Mouse (Mus musculus): Measurements from ENCODE around the gene Igf2bp3.

Igf2bp3 gene

DNA sequence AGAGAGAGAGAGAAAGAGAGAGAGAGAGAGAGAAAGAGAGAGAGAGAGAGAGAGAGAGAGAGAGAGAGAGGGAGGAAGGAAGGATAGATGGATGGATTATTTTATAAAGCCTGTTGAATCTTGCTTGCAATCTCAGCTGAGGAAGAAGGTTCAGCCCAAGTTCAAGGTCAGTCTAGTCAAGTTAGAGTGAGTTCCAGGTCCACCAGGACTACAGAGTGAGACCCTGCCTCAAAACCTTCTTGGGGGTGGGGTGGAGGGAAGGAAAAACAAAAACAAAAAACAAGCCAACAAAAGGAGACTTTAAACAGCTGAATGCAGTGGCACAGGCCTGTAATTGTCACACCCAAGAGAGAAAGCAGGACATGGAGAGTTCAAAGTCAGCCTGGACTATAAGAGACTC lies 40.1 kb downstream of the Igf2bp3 start:
- no peak for DNase-seq (ENCODE audit: low spot score in 2 of 2)

DNA sequence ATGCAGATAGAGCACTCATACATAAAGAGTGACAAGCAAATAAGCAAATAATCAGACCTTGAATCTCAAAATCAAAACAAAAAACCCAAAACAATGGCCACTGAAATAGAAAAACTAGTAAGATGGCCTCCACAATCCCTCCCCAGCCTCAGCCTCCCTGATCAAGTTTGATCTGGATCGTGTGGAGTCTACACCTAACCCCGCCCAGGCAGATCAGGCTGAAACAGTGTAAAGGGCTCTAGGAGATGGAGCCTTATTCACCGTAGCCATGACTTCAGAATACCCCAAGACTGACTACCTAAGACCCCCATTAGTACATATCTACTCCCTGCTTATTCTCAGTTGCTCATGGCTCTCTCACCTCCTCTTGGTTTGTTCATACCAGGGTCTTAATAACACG lies 41.1 kb downstream of the Igf2bp3 start:
- no peak for DNase-seq (ENCODE audit: low spot score in 2 of 2)

GRCm38 (mm10) chr6:49173265-49173664 lies 41.5 kb downstream of the Igf2bp3 start:
- no peak for DNase-seq (ENCODE audit: low spot score in 2 of 2)

- DNase-seq (ENCODE audit: low spot score in 2 of 2) = no peak
Measured at GRCm38 (mm10) chr6:49171216-49171615, 43.5 kb downstream of the Igf2bp3 start.

DNA sequence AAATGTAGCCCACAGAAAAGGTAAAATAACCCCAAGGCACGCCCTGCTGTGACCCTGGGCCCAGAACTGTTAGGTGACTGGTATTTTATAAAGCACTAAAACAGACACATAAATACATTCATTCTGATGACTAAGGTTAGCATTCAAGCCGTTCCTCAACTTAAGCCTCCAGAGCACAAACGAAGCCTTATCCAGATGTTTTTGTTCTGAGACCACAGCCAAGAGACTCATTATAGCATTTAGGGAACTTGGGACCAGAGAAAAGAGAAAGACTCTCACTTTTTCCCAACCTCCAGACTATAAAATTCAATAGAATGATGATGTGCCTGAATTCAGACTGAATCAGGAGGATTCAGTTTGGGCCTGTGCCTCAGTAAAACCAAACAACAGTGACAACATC lies 46.1 kb downstream of the Igf2bp3 start:
- no peak for DNase-seq (ENCODE audit: low spot score in 2 of 2)

- DNase-seq (ENCODE audit: low spot score in 2 of 2) = no peak
Measured at GRCm38 (mm10) chr6:49167406-49167805, 47.4 kb downstream of the Igf2bp3 start.

- DNase-seq (ENCODE audit: low spot score in 2 of 2) = no peak
Measured at GRCm38 (mm10) chr6:49166318-49166717, 48.4 kb downstream of the Igf2bp3 start.

- no peak for DNase-seq (ENCODE audit: low spot score in 2 of 2)
Measured at GRCm38 (mm10) chr6:49165855-49166254, 48.9 kb downstream of the Igf2bp3 start.

DNA sequence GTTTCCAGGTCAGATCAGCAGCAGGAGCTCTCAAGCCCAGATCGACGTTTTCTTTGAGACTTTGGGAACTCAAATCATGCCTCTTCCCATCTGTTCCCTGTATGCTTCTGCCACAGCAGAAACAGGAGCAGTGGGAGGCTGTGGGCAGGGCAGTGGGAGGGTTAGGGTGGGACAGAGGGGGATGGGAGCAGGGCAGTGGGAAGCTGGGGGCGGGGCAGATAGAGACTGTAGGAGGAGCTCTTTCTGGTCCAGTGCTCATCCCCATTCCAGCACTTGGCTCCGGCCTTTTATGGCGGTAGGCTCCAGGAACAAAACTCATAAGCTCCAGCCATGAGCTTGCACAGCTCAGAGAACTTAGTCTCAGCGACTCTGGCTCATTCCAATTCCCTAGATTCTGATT lies 49.7 kb downstream of the Igf2bp3 start:
- no peak for DNase-seq (ENCODE audit: low spot score in 2 of 2)

DNA sequence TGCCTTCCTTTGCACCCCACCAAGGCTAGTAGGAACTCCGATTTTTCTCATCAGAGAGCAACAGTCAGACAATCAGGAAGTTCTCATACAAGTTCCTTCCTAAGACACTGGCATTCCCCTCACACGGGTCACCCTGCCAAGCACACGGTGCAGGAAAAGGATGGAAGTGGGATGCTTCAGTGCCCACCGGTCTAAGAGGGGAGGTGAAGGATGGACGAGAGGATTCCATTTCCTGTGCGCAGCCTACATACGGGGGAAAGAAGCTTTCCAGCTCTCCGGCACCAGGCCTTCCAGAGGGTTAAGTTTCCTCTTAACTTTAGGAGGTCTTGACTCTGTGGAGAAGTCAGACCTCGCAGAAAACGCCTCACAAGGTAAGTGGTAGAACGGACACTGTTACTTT lies 50.1 kb downstream of the Igf2bp3 start:
- no peak for DNase-seq (ENCODE audit: low spot score in 2 of 2)

DNA sequence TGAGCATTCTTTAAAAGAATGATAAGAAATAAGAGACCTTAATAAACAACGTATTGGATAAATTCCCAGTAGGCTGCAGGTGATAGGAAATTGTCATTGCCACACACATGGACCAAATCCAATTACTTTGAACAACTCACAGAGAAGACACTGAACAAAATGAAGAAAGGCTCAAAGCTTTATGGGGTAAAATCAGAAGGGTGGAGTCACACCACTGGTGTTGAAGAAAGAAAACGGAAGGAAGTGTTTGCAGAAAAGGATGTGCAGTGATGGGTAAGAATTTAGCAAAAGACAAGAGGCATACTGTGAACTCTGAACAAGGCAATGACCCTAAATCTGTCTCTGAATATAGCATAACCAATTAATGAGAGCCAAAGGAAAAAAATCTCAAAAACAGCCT lies 54.8 kb downstream of the Igf2bp3 start:
- DNase-seq (ENCODE audit: low spot score in 2 of 2) = no peak

DNA sequence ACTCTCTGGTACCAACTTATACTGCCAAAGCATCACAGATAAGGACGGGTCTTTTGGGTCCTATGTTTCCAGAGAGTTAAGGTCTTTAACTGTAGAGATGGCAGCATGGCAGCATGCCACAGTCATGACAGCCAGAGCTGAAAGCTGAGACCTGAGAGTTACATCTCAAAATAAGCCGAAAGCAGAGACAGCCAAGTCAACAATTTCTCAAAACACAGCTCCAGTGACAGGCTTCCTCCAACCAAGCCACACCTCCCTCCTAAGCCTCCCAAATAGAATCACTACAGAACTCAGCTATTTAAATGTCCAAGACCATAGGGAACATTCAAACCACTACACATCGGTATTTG lies 58.0 kb downstream of the Igf2bp3 start:
- DNase-seq (ENCODE audit: low spot score in 2 of 2) = no peak

- no peak for DNase-seq (ENCODE audit: low spot score in 2 of 2)
Measured at GRCm38 (mm10) chr6:49156170-49156825, 58.5 kb downstream of the Igf2bp3 start.

DNA sequence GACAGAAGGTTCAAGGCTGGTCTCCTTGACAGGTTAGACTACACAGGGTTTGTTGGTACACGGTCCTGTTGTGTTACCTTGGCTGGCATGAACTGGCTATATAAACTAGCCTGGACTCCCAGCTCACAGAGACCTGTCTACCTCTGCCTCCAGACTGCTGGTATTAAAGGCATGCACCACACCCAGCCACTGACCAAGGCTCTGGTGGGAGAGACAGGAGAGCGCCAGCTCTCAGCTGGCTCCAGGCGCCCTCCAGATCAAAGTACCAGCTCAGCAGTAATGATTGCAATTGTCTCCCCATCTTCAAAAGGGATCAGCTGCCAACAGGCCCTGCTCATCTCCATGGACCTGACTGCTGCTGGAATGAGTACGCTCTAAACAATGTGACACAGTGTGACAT lies 63.3 kb downstream of the Igf2bp3 start:
- DNase-seq (ENCODE audit: low spot score in 2 of 2) = no peak

DNA sequence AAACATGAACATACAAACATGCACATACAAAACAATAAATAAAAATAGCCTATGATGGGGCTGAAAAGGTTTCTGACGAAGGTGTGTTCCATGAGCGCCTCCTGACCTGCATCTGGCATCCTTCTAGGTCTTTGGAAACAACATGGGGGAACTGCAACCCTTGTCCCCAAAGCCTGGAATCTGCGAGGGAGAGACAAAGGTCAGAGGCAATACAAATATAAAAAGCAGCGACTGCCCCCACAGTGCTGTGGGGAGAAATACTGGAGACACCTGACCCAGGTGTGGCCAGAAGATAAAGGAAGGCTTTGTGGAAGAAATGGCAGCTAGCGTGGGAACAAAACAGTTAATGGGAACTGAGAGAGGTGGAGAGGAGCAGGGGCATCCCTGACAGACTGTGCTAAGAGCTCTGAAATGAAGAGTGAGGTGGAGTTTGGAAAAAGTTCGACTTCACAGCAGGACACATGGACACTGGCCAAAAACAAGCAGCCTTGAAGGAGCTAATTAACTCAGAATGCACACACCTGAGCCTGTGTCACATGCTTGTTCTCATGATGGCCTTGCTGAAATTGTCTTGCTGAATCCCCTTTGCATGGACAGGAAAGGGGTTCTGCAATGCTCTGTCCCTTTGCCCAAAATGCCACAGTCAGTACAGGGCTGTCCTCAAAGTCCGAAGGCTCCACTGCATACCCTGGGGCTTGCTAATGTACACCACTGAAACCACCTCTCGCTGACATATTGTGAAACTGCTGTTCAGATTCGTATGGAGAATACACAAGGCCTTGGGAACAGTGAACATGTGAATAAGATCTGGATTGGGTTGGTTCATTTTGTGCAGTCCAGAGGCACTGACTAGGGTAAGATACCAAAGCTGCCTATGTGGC lies 64.2 kb downstream of the Igf2bp3 start:
- DNase-seq (ENCODE audit: low spot score in 2 of 2) = no peak

DNA sequence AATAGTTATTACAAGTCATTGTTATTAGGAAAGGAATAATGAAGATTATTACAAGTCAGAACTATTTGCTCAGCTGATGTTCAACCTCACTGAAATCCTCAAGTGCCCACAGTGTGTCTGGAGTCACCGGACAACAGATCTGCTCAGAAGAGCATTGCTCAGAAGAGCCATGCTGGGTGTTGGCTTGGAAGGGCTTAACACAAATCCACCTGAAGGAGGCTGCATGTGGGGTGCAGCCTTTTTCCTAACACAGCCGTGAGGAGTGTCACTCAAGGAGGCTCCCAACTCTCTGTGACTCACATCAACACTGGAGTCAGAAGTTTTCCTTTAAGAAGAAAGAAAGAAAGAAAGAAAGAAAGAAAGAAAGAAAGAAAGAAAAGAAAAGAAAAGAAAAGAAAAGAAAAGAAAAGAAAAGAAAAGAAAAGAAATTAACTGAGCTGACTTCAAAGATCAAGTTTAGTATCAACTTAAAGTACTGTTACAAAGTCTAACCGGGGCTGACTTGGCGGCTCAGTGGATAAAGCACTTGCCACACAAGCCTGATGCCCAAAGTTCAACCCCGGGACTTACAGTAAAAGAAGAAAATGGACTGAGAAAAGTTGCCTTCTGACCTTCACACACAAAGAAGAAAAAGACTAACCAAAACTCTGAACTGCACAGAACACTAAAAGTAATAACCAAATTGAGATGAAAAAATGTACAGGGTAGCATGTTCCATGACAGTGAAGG lies 65.4 kb downstream of the Igf2bp3 start:
- DNase-seq (ENCODE audit: low spot score in 2 of 2) = no peak

DNA sequence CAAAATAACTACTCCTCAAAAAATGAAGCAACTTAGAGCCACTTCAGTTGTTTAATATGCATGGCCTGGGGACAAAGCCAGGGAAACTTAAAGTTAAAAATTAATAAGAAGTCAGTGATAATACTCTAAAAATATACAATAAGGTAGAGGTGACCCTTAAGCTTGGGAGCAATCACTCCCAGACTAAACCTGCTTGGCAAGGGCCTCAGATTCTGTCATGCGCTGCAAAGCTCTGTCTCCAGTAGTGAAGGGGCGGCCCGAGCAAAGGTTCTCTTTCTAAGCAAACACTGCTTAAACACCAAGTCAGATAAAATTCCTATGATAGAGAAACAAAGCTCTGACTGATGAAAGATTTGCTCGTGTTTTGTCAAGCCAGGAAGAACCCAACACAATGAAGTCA lies 66.0 kb downstream of the Igf2bp3 start:
- DNase-seq (ENCODE audit: low spot score in 2 of 2) = no peak

- no peak for DNase-seq (ENCODE audit: low spot score in 2 of 2)
Measured at GRCm38 (mm10) chr6:49148368-49148767, 66.4 kb downstream of the Igf2bp3 start.

- DNase-seq (ENCODE audit: low spot score in 2 of 2) = no peak
Measured at GRCm38 (mm10) chr6:49146461-49146860, 68.3 kb downstream of the Igf2bp3 start.

- peak in 1 of 2 experiments; percentile 11 for DNase-seq (ENCODE audit: low spot score in 2 of 2)
Measured at GRCm38 (mm10) chr6:49142428-49142827, 72.3 kb downstream of the Igf2bp3 start.

- DNase-seq (ENCODE audit: low spot score in 2 of 2) = no peak
Measured at GRCm38 (mm10) chr6:49141125-49141524, 73.6 kb downstream of the Igf2bp3 start.

DNA sequence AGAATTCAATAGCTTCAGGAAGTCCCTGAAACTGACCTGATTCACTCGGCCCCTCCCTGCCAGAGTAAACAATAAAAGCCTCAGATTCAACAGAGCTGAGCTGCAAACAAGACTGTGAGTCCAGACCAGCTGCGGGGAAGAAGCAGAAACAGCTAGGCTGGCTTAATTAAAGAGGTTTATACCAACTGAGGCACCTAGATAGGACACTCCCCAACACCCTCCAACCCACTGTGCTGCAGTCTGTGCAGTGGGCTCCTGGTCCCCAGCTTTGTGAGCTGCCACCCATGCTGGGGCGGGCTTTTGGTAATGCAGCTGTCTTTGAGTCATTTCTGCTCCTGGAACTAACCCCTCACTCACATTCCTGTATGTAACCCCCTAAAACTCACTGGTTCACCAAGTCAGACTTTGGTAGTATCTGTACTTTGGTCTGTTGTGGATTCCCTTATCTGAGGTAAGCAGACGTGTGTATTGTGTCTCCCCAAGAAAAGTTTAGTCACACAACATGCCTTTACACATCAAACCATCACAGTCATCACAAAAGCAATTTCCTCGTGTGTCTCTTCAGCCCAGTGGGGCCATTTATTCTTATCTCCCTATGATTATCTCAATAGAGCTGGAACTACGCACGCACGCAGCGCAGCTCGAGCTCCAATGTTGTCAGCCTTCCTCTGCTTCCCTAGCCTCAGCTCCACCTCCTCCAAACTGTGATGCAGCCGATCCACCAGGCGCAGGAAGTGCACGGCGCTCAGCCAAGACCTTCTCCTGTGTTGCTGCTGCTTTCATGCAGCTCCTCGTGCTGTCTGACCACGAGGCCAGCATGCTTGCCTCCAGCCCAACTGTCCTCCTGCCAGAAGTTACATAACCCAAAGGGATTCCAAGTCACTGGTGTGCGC lies 76.4 kb downstream of the Igf2bp3 start:
- DNase-seq (ENCODE audit: low spot score in 2 of 2) = no peak
